Mouse (Mus musculus): ENCODE data around the gene Dstn. TPM values are rescaled to one million over a fixed set of nuclear protein-coding genes. Genes with fewer than 3 reads are reported as not detected.
A peak's percentile ranks its signal among the peaks of the same experiment; 100 is the strongest.

Gene Dstn
- polyA plus RNA-seq (2016; fragmentation: Nextera tagmentation; extraction: Ambion mirVana) = 359 and 373 TPM in 2 replicates

- WGBS = under 1% methylated on average over 71 of the region's 71 CpGs
These were observed at the start of gene Dstn for GRCm38 (mm10) chr2:143914760-143915599. TSS of gene Dstn (plus strand) at chr2:143915320.

DNA sequence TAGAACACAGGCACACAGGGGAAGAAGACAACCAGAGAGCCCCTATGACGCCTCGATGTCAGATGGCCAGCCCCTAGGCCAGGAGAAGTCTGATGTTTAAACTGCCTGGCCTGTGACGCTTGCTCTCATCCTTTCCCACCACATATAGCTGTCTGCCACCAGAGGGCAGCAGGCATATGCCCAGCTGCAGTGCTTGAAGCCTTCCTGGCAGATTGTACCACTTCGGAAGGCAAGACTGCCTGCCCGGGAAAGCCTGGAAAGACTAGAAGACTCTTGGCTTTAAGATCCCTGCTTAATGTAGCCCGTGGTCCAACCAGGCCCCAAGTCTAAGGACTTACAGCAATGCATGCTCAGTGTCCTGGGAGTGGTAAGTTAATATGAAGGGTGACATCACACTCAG is 47.8 kb upstream of the Dstn start:
- Histone ChIP-seq H3K4me3 (no peak overlapping the region), H3K9ac (replicated peaks) (no peak overlapping the region), H3K27me3 (peaks cover 23% of the 10 kb centered on the region), H3K4me2 (replicated peaks) (no peak overlapping the region), H3K27ac (replicated peaks) (no peak overlapping the region), H3K9me3 (no peaks in the 10 kb centered on the region), H3K4me1 (peaks cover 4% of the 10 kb centered on the region), H3K36me3 (no peaks in the 10 kb centered on the region)
- 12% methylated on average over 6 of the region's 6 CpGs for WGBS
- peak; percentile 30 for ATAC-seq (ENCODE audit: low FRiP score, low read depth)

More at GRCm38 (mm10) chr2:143914760-143915599, at the start of gene Dstn:
- peak within 1 kb of the TSS; percentile 71 for H3K4me3 ChIP-seq
- H3K27ac ChIP-seq (replicated peaks) = peak within 1 kb of the TSS; percentile 97
- H3K36me3 ChIP-seq = no peaks in the 10 kb centered on the region
- peaks cover 22% of the 10 kb centered on the region for H3K4me1 ChIP-seq
- peak within 1 kb of the TSS; percentile 81 for H3K9ac ChIP-seq (replicated peaks)
- ATAC-seq (ENCODE audit: low FRiP score, low read depth) = peak; percentile 98
- H3K4me2 ChIP-seq (replicated peaks) = peak within 1 kb of the TSS; percentile 71
- no peaks in the 10 kb centered on the region for H3K27me3 ChIP-seq
- H3K9me3 ChIP-seq = no peaks in the 10 kb centered on the region

DNA sequence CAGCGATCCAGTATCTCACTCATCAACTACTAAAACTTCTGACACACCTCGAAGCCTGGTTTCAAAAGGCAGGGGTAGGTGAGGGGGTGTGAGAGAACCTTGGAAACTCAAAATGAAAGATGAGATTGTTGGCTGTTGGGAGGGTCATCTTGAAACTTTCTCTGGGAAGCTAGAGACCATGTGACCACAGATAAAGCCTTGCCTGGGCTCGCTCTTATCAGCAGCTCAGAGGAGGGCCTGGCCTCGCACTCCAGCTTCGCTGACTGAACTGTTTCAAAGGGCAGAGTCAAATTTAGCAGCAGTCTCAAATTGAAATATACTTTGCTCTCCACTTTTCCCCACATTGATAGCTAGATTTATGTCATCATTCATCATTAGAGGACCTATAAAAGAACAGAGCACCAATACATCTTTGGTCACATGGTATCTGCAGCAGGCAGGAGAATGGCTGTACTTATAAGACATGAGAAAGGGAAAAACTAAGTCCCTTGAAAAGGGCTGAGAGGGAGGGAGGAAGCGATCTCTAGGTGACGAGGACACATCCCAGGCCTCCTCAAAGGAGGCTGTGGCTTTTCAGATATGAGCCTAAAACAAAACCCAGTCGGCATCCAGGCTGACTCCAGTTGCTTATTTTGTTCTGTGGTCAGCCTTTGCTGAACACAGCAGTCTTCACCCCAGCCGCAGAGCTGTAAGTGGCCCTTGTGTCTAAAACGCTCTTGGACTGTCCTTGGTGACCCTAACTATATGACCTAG is 44.0 kb upstream of the Dstn start:
- Histone ChIP-seq H3K4me2 (replicated peaks) (no peak overlapping the region), H3K27me3 (peaks cover 3% of the 10 kb centered on the region; the same call in 1 of the 2 replicates), H3K4me1 (no peaks in the 10 kb centered on the region), H3K9me3 (no peaks in the 10 kb centered on the region), H3K36me3 (no peaks in the 10 kb centered on the region), H3K4me3 (no peak overlapping the region), H3K27ac (replicated peaks) (no peak overlapping the region), H3K9ac (replicated peaks) (no peak overlapping the region)
- no peak for ATAC-seq (ENCODE audit: low FRiP score, low read depth)
- WGBS = 70% methylated on average over 10 of the region's 10 CpGs

- H3K9ac ChIP-seq (replicated peaks) = no peak overlapping the region
- 82% methylated on average over 1 of the region's 1 CpGs for WGBS
- H3K36me3 ChIP-seq = no peaks in the 10 kb centered on the region
- no peaks in the 10 kb centered on the region for H3K4me1 ChIP-seq
- ATAC-seq (ENCODE audit: low FRiP score, low read depth) = no peak
- H3K4me2 ChIP-seq (replicated peaks) = no peak overlapping the region
- H3K27ac ChIP-seq (replicated peaks) = no peak overlapping the region
- no peaks in the 10 kb centered on the region for H3K27me3 ChIP-seq
- no peaks in the 10 kb centered on the region for H3K9me3 ChIP-seq
- no peak overlapping the region for H3K4me3 ChIP-seq
These were observed 39.1 kb upstream of the Dstn start for GRCm38 (mm10) chr2:143876026-143876425.

- ATAC-seq (ENCODE audit: low FRiP score, low read depth) = no peak
- no peak overlapping the region for H3K27ac ChIP-seq (replicated peaks)
- WGBS = 71% methylated on average over 4 of the region's 4 CpGs
- no peak overlapping the region for H3K4me2 ChIP-seq (replicated peaks)
- H3K4me1 ChIP-seq = no peaks in the 10 kb centered on the region
- no peak overlapping the region for H3K9ac ChIP-seq (replicated peaks)
- no peaks in the 10 kb centered on the region for H3K27me3 ChIP-seq
- no peaks in the 10 kb centered on the region for H3K9me3 ChIP-seq
- H3K4me3 ChIP-seq = no peak overlapping the region
- H3K36me3 ChIP-seq = no peaks in the 10 kb centered on the region
These were observed 38.0 kb upstream of the Dstn start for GRCm38 (mm10) chr2:143876929-143877632.

GRCm38 (mm10) chr2:143879311-143879710 is 35.8 kb upstream of the Dstn start:
- 89% methylated on average over 6 of the region's 6 CpGs for WGBS
- H3K9me3 ChIP-seq = no peaks in the 10 kb centered on the region
- ATAC-seq (ENCODE audit: low FRiP score, low read depth) = no peak

GRCm38 (mm10) chr2:143882002-143882401 is 33.1 kb upstream of the Dstn start:
- H3K4me3 ChIP-seq = no peak overlapping the region
- H3K4me1 ChIP-seq = no peaks in the 10 kb centered on the region
- H3K27me3 ChIP-seq = no peaks in the 10 kb centered on the region
- WGBS = 96% methylated on average over 4 of the region's 4 CpGs
- H3K9me3 ChIP-seq = no peaks in the 10 kb centered on the region
- no peak overlapping the region for H3K27ac ChIP-seq (replicated peaks)
- H3K4me2 ChIP-seq (replicated peaks) = no peak overlapping the region
- no peaks in the 10 kb centered on the region for H3K36me3 ChIP-seq
- ATAC-seq (ENCODE audit: low FRiP score, low read depth) = no peak
- H3K9ac ChIP-seq (replicated peaks) = no peak overlapping the region

More at GRCm38 (mm10) chr2:143879311-143879710, 35.8 kb upstream of the Dstn start:
- Histone ChIP-seq H3K4me2 (replicated peaks) (no peak overlapping the region), H3K27ac (replicated peaks) (no peak overlapping the region), H3K9ac (replicated peaks) (no peak overlapping the region), H3K4me3 (no peak overlapping the region), H3K27me3 (no peaks in the 10 kb centered on the region), H3K36me3 (no peaks in the 10 kb centered on the region), H3K4me1 (no peaks in the 10 kb centered on the region)

- Histone ChIP-seq H3K27me3 (no peaks in the 10 kb centered on the region), H3K27ac (replicated peaks) (no peak overlapping the region), H3K4me3 (no peak overlapping the region), H3K9ac (replicated peaks) (no peak overlapping the region), H3K4me2 (replicated peaks) (no peak overlapping the region), H3K36me3 (no peaks in the 10 kb centered on the region), H3K9me3 (no peaks in the 10 kb centered on the region), H3K4me1 (no peaks in the 10 kb centered on the region)
- no peak for ATAC-seq (ENCODE audit: low FRiP score, low read depth)
- 82% methylated on average over 10 of the region's 10 CpGs for WGBS
These were observed 32.4 kb upstream of the Dstn start for GRCm38 (mm10) chr2:143882606-143883288.

DNA sequence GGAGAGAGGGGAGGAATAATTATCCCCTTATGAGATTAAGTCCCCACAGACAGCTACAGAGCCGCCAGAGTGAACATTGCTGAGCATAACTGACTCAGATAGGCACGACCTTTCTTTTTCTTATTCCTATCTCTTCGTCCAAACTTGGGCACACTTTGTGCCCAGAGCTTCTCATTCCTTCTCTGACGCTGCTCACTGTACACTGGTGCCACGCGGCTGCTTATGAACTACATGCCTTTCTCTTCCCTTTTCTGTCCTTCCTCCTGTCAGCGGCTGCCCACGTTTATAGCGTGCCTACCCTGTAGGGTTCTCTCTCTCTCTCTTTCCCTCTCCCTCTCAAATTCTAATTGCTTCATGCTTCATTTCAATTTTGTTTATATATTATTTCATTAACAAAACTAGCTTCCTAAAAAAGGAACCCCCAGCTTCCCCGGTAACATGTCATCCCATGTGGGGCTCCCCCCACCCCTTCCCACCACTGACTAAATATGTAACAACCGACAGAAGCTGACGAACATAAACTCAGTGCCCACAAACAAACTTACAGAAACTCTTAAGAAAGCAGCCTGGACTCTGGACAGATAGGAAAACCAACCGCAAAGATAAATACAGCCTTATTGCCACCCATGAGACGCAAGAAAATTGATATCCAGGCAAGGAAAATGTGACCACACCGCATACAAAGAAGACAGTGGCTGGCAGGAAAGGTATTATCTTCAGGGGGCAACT is 25.8 kb upstream of the Dstn start:
- ATAC-seq (ENCODE audit: low FRiP score, low read depth) = no peak
- WGBS = 87% methylated on average over 15 of the region's 15 CpGs
- no peak overlapping the region for H3K27ac ChIP-seq (replicated peaks)
- no peaks in the 10 kb centered on the region for H3K4me1 ChIP-seq
- H3K36me3 ChIP-seq = no peaks in the 10 kb centered on the region
- no peaks in the 10 kb centered on the region for H3K9me3 ChIP-seq
- H3K27me3 ChIP-seq = no peaks in the 10 kb centered on the region
- H3K4me2 ChIP-seq (replicated peaks) = no peak overlapping the region
- H3K9ac ChIP-seq (replicated peaks) = no peak overlapping the region
- no peak overlapping the region for H3K4me3 ChIP-seq

DNA sequence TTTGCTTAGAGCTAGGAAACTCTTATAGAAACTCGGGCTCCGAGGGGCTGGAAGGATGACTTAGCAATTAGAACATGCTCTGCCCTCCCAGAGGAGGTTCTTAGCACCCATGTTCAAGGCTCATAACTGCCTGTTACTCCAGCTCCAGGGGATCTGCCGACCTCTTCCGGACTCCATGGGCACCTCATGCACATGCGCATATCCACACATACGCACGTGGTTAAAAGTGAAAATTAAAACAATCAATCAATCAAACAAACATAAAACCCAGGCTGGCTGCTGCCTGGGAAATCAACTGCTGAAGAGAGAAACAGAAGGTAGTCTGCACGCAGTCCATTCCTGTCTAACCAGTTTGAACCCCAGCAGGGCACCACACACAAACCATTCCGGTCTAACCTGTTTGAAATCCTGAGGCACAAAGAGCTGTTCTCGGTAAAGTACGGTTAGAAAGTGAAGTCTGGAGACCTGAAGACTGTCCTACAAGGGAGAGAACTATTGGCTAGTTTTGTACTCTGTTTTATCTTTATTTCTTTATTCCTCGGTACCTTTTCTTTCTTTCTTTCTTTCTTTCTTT is 25.2 kb upstream of the Dstn start:
- Histone ChIP-seq H3K9me3 (no peaks in the 10 kb centered on the region), H3K36me3 (no peaks in the 10 kb centered on the region), H3K4me1 (no peaks in the 10 kb centered on the region), H3K4me3 (no peak overlapping the region), H3K4me2 (replicated peaks) (no peak overlapping the region), H3K9ac (replicated peaks) (no peak overlapping the region), H3K27ac (replicated peaks) (no peak overlapping the region), H3K27me3 (no peaks in the 10 kb centered on the region)
- no peak for ATAC-seq (ENCODE audit: low FRiP score, low read depth)
- 72% methylated on average over 12 of the region's 12 CpGs for WGBS
